Mouse (Mus musculus): Measurements from ENCODE around the gene Acot2. TPM values are rescaled to one million over a fixed set of nuclear protein-coding genes. Genes with fewer than 3 reads are reported as not detected.
"Not testable (repeated sequence)": the region's sequence is repeated elsewhere in the genome, so short reads cannot be mapped to it uniquely, and the experiment has no call there.

The Acot2 gene
- 9.8 and 14.5 TPM in 2 replicates for polyA plus RNA-seq (2014; fragmentation: Nextera tagmentation; extraction: Ambion mirVana)

DNA sequence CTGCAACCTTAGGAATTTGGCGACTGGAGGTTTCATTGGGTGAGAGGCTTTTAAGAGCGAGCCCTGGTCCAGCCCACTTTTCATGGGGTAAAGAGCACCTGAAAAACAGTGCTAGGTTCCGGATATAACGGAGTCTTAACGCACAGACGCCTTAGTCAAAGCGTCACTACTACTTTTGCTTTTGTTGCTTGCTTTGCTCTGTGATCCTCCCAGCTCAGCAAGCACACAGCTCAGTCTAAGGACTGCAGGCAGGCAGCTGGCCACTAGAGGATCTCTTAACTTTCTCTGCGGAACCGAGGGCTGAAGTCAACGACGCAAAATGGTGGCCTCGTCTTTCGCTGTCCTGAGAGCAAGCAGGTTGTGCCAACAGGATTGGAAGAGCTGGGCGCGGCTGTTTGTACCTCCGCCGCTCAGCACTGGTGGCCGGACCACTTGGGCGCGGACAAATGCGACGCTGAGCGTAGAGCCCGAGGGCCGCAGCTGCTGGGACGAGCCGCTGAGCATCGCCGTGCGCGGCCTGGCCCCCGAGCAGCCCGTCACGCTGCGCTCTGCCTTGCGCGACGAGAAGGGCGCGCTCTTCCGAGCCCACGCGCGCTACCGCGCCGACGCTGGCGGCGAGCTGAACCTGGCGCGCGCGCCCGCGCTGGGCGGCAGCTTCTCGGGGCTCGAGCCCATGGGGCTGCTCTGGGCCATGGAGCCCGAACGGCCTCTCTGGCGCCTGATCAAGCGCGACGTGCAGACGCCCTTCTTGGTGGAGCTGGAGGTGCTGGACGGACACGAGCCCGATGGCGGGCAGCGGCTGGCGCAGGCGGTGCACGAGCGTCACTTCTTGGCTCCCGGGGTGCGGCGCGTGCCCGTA lies at the start of gene Acot2:
Gene Acot2, plus strand, starts transcription at position 279 of the 859 bp plus-strand sequence.
- Histone ChIP-seq H3K4me1 (ENCODE audit: control insufficient read depth, insufficient read depth, low read length) (0 out of 2 replicates have a peak, but pooled peaks cover 4% of the 10 kb centered on the region), H3K4me2 (ENCODE audit: low read depth, low read length) (peak within 1 kb of the TSS; percentile 63), H3K27me3 (replicated peaks; ENCODE audit: control insufficient read depth, insufficient read depth, low read length) (no peaks in the 10 kb centered on the region), H3K36me3 (ENCODE audit: control insufficient read depth, insufficient read depth, low read length) (peaks cover under 1% of the 10 kb centered on the region; the same call in 1 of the 2 replicates), H3K9ac (ENCODE audit: low read depth, low read length) (peak within 1 kb of the TSS; percentile 83), H3K27ac (replicated peaks; ENCODE audit: low read depth, low read length) (peak within 1 kb of the TSS; percentile 96), H3K9me3 (ENCODE audit: control insufficient read depth, low read length) (no peaks in the 10 kb centered on the region), H3K4me3 (ENCODE audit: low read depth, low read length) (peak within 1 kb of the TSS; percentile 64)
- peak; percentile 96 for ATAC-seq (ENCODE audit: low read depth)
- DNase-seq (ENCODE audit: low spot score): peak; percentile 95
- whole genome bisulfite sequencing: under 1% methylated on average over 32 of the region's 80 CpGs

DNA sequence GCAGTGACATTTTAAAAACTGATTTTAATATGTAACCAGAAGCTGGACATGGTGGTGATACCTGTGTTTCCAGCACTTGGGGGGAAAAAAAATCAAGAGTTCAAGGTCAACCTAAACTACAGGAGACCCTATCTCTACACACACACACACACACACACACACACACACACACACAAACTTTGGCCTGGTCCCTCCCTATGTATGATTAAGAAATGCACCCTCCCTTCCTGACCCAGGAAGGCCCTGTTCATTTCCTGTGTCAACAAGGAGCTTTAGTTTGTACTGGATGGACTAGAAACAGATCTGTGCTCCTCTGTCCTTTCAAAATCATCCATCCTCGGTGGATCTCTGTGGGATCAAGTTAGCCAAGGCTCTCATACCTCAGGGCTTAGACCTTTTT lies 49.1 kb upstream of the Acot2 start:
- not testable (repeated sequence) for ATAC-seq (ENCODE audit: low read depth); H3K36me3 ChIP-seq (ENCODE audit: control insufficient read depth, insufficient read depth, low read length); H3K27me3 ChIP-seq (replicated peaks; ENCODE audit: control insufficient read depth, insufficient read depth, low read length); H3K9ac ChIP-seq (ENCODE audit: low read depth, low read length); H3K27ac ChIP-seq (replicated peaks; ENCODE audit: low read depth, low read length); DNase-seq (ENCODE audit: low spot score); H3K4me2 ChIP-seq (ENCODE audit: low read depth, low read length); H3K4me1 ChIP-seq (ENCODE audit: control insufficient read depth, insufficient read depth, low read length); H3K4me3 ChIP-seq (ENCODE audit: low read depth, low read length); H3K9me3 ChIP-seq (ENCODE audit: control insufficient read depth, low read length)
- 45% methylated on average over 1 of the region's 1 CpGs for WGBS

DNA sequence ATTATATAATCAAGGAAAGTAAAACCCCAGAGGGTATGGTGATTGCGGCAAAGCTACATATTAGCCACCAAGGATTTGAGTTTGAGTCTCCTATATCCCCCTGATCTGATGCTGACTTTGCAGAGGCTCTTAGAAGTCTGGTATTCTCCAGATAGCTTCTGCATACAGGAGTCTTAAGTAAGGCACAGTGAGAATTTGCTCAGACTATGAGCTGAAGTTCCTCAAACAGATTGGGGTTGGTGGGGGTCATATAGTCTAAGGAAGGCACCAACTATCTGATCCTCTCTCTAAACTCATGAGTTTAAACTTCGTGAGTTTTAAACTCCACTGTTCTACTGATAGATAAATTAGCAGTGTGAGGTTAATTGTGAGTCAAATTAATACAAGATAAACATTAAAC lies 48.3 kb upstream of the Acot2 start:
- no peaks in the 10 kb centered on the region for H3K36me3 ChIP-seq (ENCODE audit: control insufficient read depth, insufficient read depth, low read length)
- H3K4me1 ChIP-seq (ENCODE audit: control insufficient read depth, insufficient read depth, low read length): no peaks in the 10 kb centered on the region
- WGBS: 68% methylated on average over 2 of the region's 2 CpGs
- no peak overlapping the region for H3K27ac ChIP-seq (replicated peaks; ENCODE audit: low read depth, low read length)
- ATAC-seq (ENCODE audit: low read depth): no peak
- no peaks in the 10 kb centered on the region for H3K27me3 ChIP-seq (replicated peaks; ENCODE audit: control insufficient read depth, insufficient read depth, low read length)
- no peak overlapping the region for H3K4me2 ChIP-seq (ENCODE audit: low read depth, low read length)
- no peaks in the 10 kb centered on the region for H3K9me3 ChIP-seq (ENCODE audit: control insufficient read depth, low read length)
- H3K9ac ChIP-seq (ENCODE audit: low read depth, low read length): no peak overlapping the region
- no peak for DNase-seq (ENCODE audit: low spot score)
- H3K4me3 ChIP-seq (ENCODE audit: low read depth, low read length): no peak overlapping the region

DNA sequence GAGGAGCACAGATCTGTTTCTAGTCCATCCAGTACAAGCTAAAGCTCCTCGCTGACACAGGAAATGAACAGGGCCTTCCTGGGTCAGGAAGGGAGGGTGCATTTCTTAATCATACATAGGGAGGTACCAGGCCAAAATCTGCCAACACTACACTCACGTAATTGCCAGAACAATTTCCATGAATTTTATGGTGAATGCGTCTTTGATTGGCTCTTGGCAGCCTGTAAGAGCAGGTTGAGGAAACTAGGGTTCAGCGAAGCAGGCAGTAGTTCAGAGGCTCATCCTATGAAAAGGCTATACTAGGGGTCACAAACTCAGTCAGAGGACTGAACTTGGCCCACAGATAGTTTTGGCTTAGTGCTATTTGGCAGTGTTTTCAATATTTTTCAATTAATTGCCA lies 47.6 kb upstream of the Acot2 start:
- 52% methylated on average over 4 of the region's 4 CpGs for WGBS
- Histone ChIP-seq H3K4me2 (ENCODE audit: low read depth, low read length) (no peak overlapping the region), H3K9me3 (ENCODE audit: control insufficient read depth, low read length) (no peaks in the 10 kb centered on the region), H3K4me1 (ENCODE audit: control insufficient read depth, insufficient read depth, low read length) (no peaks in the 10 kb centered on the region), H3K36me3 (ENCODE audit: control insufficient read depth, insufficient read depth, low read length) (no peaks in the 10 kb centered on the region), H3K9ac (ENCODE audit: low read depth, low read length) (no peak overlapping the region), H3K27ac (replicated peaks; ENCODE audit: low read depth, low read length) (no peak overlapping the region), H3K4me3 (ENCODE audit: low read depth, low read length) (no peak overlapping the region), H3K27me3 (replicated peaks; ENCODE audit: control insufficient read depth, insufficient read depth, low read length) (no peaks in the 10 kb centered on the region)
- no peak for ATAC-seq (ENCODE audit: low read depth)
- DNase-seq (ENCODE audit: low spot score): no peak

DNA sequence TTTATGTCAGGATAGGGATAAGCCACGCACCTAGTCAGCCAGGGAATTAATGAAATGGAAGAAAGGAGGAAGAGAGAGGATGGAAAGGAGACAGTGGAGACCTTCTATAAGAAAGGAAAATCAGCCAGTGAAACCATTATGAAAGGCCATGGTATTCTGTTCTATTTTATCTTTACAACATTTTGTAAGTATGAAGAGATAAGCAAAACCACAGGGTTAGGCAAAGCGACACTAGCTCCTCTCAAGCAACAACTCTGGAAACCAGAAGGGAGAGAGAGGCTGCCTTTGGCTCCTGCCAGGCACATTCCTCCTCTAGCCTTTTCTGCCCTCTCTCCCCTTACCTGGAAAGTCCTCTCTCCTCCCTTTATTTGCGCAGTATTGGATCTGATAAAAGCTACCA lies 45.7 kb upstream of the Acot2 start:
- H3K27me3 ChIP-seq (replicated peaks; ENCODE audit: control insufficient read depth, insufficient read depth, low read length): no peaks in the 10 kb centered on the region
- WGBS: 72% methylated on average over 3 of the region's 3 CpGs
- no peaks in the 10 kb centered on the region for H3K4me1 ChIP-seq (ENCODE audit: control insufficient read depth, insufficient read depth, low read length)
- DNase-seq (ENCODE audit: low spot score) (no peak), ATAC-seq (ENCODE audit: low read depth) (no peak)
- no peak overlapping the region for H3K9ac ChIP-seq (ENCODE audit: low read depth, low read length)
- no peak overlapping the region for H3K4me2 ChIP-seq (ENCODE audit: low read depth, low read length)
- no peak overlapping the region for H3K4me3 ChIP-seq (ENCODE audit: low read depth, low read length)
- no peaks in the 10 kb centered on the region for H3K36me3 ChIP-seq (ENCODE audit: control insufficient read depth, insufficient read depth, low read length)
- H3K9me3 ChIP-seq (ENCODE audit: control insufficient read depth, low read length): peaks cover 3% of the 10 kb centered on the region; the same call in 1 of the 2 replicates
- H3K27ac ChIP-seq (replicated peaks; ENCODE audit: low read depth, low read length): no peak overlapping the region

DNA sequence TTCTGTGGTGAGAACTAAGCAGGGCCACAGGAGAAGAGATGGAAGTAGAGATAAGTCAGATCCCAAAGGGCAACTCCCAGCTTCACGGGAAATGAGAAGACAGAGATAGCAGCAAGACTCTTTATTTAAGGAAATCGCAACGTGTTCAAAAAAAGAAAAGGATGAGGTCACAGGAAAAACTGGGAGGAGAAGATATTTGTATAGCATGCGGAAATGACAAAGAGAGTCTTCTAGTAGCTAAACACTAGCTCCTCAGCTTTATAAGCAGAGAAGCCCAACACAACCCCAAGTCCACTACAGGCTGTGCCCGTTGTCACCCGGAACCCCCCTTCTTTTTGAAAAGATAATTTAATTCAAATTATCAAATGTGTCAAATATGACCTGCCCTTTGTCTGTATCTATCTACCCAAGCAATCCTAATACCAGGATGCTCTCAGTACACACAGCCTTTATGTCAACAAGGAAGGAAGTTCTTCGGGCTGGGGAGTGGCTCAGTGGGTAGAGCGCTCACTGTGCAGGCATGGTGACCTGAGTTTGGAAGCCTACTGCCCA lies 40.3 kb upstream of the Acot2 start:
- peaks cover 3% of the 10 kb centered on the region; the same call in 1 of the 2 replicates for H3K9me3 ChIP-seq (ENCODE audit: control insufficient read depth, low read length)
- ATAC-seq (ENCODE audit: low read depth): no peak
- no peak overlapping the region for H3K4me2 ChIP-seq (ENCODE audit: low read depth, low read length)
- no peak overlapping the region for H3K27ac ChIP-seq (replicated peaks; ENCODE audit: low read depth, low read length)
- no peaks in the 10 kb centered on the region for H3K27me3 ChIP-seq (replicated peaks; ENCODE audit: control insufficient read depth, insufficient read depth, low read length)
- no peak overlapping the region for H3K4me3 ChIP-seq (ENCODE audit: low read depth, low read length)
- H3K9ac ChIP-seq (ENCODE audit: low read depth, low read length): no peak overlapping the region
- peaks cover 9% of the 10 kb centered on the region for H3K4me1 ChIP-seq (ENCODE audit: control insufficient read depth, insufficient read depth, low read length)
- no peak for DNase-seq (ENCODE audit: low spot score)
- 83% methylated on average over 8 of the region's 8 CpGs for WGBS
- H3K36me3 ChIP-seq (ENCODE audit: control insufficient read depth, insufficient read depth, low read length): peaks cover 6% of the 10 kb centered on the region

DNA sequence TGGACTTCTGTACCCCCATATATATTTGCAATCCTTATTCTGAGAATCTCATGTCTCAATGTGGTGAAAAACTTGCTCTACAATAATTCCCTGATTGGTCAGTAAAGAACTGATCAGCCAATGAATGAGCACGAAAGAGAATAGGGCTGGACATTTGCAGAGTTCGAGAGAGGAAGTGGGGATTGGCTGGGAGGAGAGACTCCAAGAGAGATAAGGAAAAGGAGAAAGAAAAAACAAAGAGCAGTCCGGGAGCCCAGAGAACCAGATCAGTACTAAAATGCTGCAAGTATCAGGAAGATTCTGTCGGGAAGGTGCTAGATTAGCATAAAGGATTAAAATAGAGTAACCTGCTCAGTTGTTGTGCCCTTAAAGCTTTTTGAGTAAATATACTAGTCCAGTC lies 38.6 kb upstream of the Acot2 start:
- H3K36me3 ChIP-seq (ENCODE audit: control insufficient read depth, insufficient read depth, low read length): peaks cover 21% of the 10 kb centered on the region
- H3K27me3 ChIP-seq (replicated peaks; ENCODE audit: control insufficient read depth, insufficient read depth, low read length): no peaks in the 10 kb centered on the region
- 83% methylated on average over 4 of the region's 4 CpGs for WGBS
- H3K4me1 ChIP-seq (ENCODE audit: control insufficient read depth, insufficient read depth, low read length): peaks cover 13% of the 10 kb centered on the region
- DNase-seq (ENCODE audit: low spot score) (no peak), ATAC-seq (ENCODE audit: low read depth) (no peak)
- no peak overlapping the region for H3K4me2 ChIP-seq (ENCODE audit: low read depth, low read length)
- H3K9me3 ChIP-seq (ENCODE audit: control insufficient read depth, low read length): peaks cover 3% of the 10 kb centered on the region; the same call in 1 of the 2 replicates
- no peak overlapping the region for H3K4me3 ChIP-seq (ENCODE audit: low read depth, low read length)
- H3K27ac ChIP-seq (replicated peaks; ENCODE audit: low read depth, low read length): no peak overlapping the region
- no peak overlapping the region for H3K9ac ChIP-seq (ENCODE audit: low read depth, low read length)

DNA sequence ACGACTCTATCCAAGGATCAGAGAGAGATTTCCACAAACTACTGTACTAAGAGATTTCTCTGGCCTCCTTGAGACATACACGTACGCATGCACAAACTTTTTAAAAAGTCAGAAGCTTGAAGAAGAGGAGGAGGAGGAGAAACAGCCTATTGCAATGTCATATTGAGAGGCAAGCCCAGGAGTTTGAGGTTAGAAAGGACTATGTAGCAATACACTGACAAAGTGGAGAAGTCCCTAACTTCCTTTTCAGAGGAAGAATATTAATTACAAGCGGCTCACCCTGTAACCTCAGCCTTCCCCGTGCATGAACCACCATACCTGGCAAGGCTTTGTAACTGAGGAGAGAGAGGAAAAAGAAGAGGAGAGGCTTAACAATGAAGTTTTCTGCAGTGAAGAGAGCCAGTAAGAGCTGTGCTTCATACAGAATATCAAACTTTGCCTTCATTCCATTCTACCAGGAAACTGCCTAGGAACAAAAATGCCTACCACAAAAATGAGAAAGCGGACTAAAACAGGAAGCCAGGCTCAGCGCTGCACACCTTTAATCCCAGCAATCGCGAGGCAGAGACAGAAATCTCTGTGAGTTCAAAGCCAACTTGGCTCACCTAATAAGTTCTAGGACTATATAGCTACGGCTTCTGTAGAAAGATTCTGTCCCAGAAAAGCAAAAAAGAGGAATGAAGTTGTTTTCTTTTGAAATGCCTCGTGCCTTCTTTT lies 37.7 kb upstream of the Acot2 start:
- H3K36me3 ChIP-seq (ENCODE audit: control insufficient read depth, insufficient read depth, low read length): peaks cover 21% of the 10 kb centered on the region
- H3K9me3 ChIP-seq (ENCODE audit: control insufficient read depth, low read length): peaks cover 3% of the 10 kb centered on the region; the same call in 1 of the 2 replicates
- DNase-seq (ENCODE audit: low spot score): no peak
- H3K4me1 ChIP-seq (ENCODE audit: control insufficient read depth, insufficient read depth, low read length): peaks cover 13% of the 10 kb centered on the region
- WGBS: 26% methylated on average over 11 of the region's 11 CpGs
- peak overlapping the region; percentile 82 for H3K9ac ChIP-seq (ENCODE audit: low read depth, low read length)
- peak overlapping the region; percentile 94 for H3K4me2 ChIP-seq (ENCODE audit: low read depth, low read length)
- peak overlapping the region; percentile 44 for H3K27ac ChIP-seq (replicated peaks; ENCODE audit: low read depth, low read length)
- peak overlapping the region; percentile 78 for H3K4me3 ChIP-seq (ENCODE audit: low read depth, low read length)
- ATAC-seq (ENCODE audit: low read depth): no peak
- H3K27me3 ChIP-seq (replicated peaks; ENCODE audit: control insufficient read depth, insufficient read depth, low read length): no peaks in the 10 kb centered on the region

All from embryonic facial prominence, embryonic 14.5 days (tissue).